Mouse (Mus musculus): ENCODE data around the gene U2af1l4. TPM values are rescaled to one million over a fixed set of nuclear protein-coding genes. Genes with fewer than 3 reads are reported as not detected.
A peak's percentile ranks its signal among the peaks of the same experiment; 100 is the strongest.

The U2af1l4 gene
- polyA plus RNA-seq, 1 experiment from 2014 or later: 97.8 TPM

GRCm38 (mm10) chr7:30532931-30533330, 30.2 kb upstream of the U2af1l4 start:
- ATAC-seq (replicated peaks; ENCODE audit: insufficient number of reproducible peaks, insufficient read depth, low FRiP score, low read depth): 0 out of 2 replicates have a peak, but pooled peaks have one; percentile 15
- H3K4me3 ChIP-seq: no peak overlapping the region; the same call in 1 of the 2 replicates
- H3K27ac ChIP-seq: no peak overlapping the region
- peak overlapping the region; percentile 19; the same call in 1 of the 2 replicates for H3K9ac ChIP-seq
- H3K9me3 ChIP-seq (replicated peaks): no peaks in the 10 kb centered on the region
- H3K36me3 ChIP-seq: peaks cover 41% of the 10 kb centered on the region
- peak overlapping the region; percentile 89 for H3K4me2 ChIP-seq
- H3K27me3 ChIP-seq: 0 out of 2 replicates have a peak, but pooled peaks cover 5% of the 10 kb centered on the region
- peaks cover 34% of the 10 kb centered on the region for H3K4me1 ChIP-seq (replicated peaks)
- WGBS: 34% methylated on average over 8 of the region's 8 CpGs

- peak overlapping the region; percentile 62; the same call in 1 of the 2 replicates for H3K27ac ChIP-seq
- H3K27me3 ChIP-seq: 0 out of 2 replicates have a peak, but pooled peaks cover 5% of the 10 kb centered on the region
- H3K4me1 ChIP-seq (replicated peaks): peaks cover 34% of the 10 kb centered on the region
- peak overlapping the region; percentile 69 for H3K9ac ChIP-seq
- ATAC-seq (replicated peaks; ENCODE audit: insufficient number of reproducible peaks, insufficient read depth, low FRiP score, low read depth): no peak; the same call in 1 of the 2 replicates
- 13% methylated on average over 23 of the region's 26 CpGs for WGBS
- peak overlapping the region; percentile 89 for H3K4me2 ChIP-seq
- H3K36me3 ChIP-seq: peaks cover 30% of the 10 kb centered on the region
- peak overlapping the region; percentile 85 for H3K4me3 ChIP-seq
- H3K9me3 ChIP-seq (replicated peaks): no peaks in the 10 kb centered on the region
Measured at GRCm38 (mm10) chr7:30533941-30534632, 29.0 kb upstream of the U2af1l4 start.

GRCm38 (mm10) chr7:30534633-30535577, 28.2 kb upstream of the U2af1l4 start, which contains the start of gene Arhgap33:
Arhgap33 (minus strand) TSS chr7:30535060.
- Histone ChIP-seq H3K4me2 (peak within 1 kb of the TSS; percentile 89), H3K9ac (peak within 1 kb of the TSS; percentile 69), H3K9me3 (replicated peaks) (no peaks in the 10 kb centered on the region), H3K4me3 (peak within 1 kb of the TSS; percentile 85), H3K27me3 (0 out of 2 replicates have a peak, but pooled peaks cover 5% of the 10 kb centered on the region), H3K36me3 (peaks cover 21% of the 10 kb centered on the region), H3K27ac (peak within 1 kb of the TSS; percentile 62), H3K4me1 (replicated peaks) (peaks cover 34% of the 10 kb centered on the region)
- WGBS: under 1% methylated on average over 63 of the region's 84 CpGs
- peak; percentile 95 for ATAC-seq (replicated peaks; ENCODE audit: insufficient number of reproducible peaks, insufficient read depth, low FRiP score, low read depth)

- peaks cover 3% of the 10 kb centered on the region for H3K4me1 ChIP-seq (replicated peaks)
- peaks cover 15% of the 10 kb centered on the region; the same call in 1 of the 2 replicates for H3K36me3 ChIP-seq
- no peak overlapping the region for H3K27ac ChIP-seq
- no peak overlapping the region for H3K9ac ChIP-seq
- H3K4me3 ChIP-seq: no peak overlapping the region
- no peaks in the 10 kb centered on the region for H3K27me3 ChIP-seq
- H3K9me3 ChIP-seq (replicated peaks): no peaks in the 10 kb centered on the region
- ATAC-seq (replicated peaks; ENCODE audit: insufficient number of reproducible peaks, insufficient read depth, low FRiP score, low read depth): no peak
- no peak overlapping the region for H3K4me2 ChIP-seq
- 84% methylated on average over 7 of the region's 7 CpGs for WGBS
Measured at GRCm38 (mm10) chr7:30540572-30540971, 22.5 kb upstream of the U2af1l4 start.

GRCm38 (mm10) chr7:30544327-30544726, 18.8 kb upstream of the U2af1l4 start:
- ATAC-seq (replicated peaks; ENCODE audit: insufficient number of reproducible peaks, insufficient read depth, low FRiP score, low read depth): no peak
- H3K4me2 ChIP-seq: no peak overlapping the region
- H3K4me3 ChIP-seq: no peak overlapping the region
- H3K27me3 ChIP-seq: no peaks in the 10 kb centered on the region
- H3K27ac ChIP-seq: no peak overlapping the region
- H3K4me1 ChIP-seq (replicated peaks): no peaks in the 10 kb centered on the region
- H3K9me3 ChIP-seq (replicated peaks): no peaks in the 10 kb centered on the region
- H3K9ac ChIP-seq: no peak overlapping the region
- peaks cover 46% of the 10 kb centered on the region for H3K36me3 ChIP-seq
- WGBS: 89% methylated on average over 2 of the region's 2 CpGs

GRCm38 (mm10) chr7:30549880-30550279, 13.2 kb upstream of the U2af1l4 start:
- 85% methylated on average over 2 of the region's 2 CpGs for WGBS

GRCm38 (mm10) chr7:30550603-30551002, 12.5 kb upstream of the U2af1l4 start:
- Histone ChIP-seq H3K27ac (no peak overlapping the region), H3K4me1 (replicated peaks) (peaks cover 18% of the 10 kb centered on the region), H3K27me3 (no peaks in the 10 kb centered on the region), H3K4me3 (no peak overlapping the region), H3K36me3 (peaks cover 44% of the 10 kb centered on the region), H3K9ac (no peak overlapping the region), H3K9me3 (replicated peaks) (no peaks in the 10 kb centered on the region), H3K4me2 (no peak overlapping the region)
- 97% methylated on average over 1 of the region's 1 CpGs for WGBS
- ATAC-seq (replicated peaks; ENCODE audit: insufficient number of reproducible peaks, insufficient read depth, low FRiP score, low read depth): no peak

More at GRCm38 (mm10) chr7:30549880-30550279, 13.2 kb upstream of the U2af1l4 start:
- H3K9ac ChIP-seq: no peak overlapping the region
- peaks cover 18% of the 10 kb centered on the region for H3K4me1 ChIP-seq (replicated peaks)
- no peak for ATAC-seq (replicated peaks; ENCODE audit: insufficient number of reproducible peaks, insufficient read depth, low FRiP score, low read depth)
- H3K27ac ChIP-seq: no peak overlapping the region
- no peaks in the 10 kb centered on the region for H3K9me3 ChIP-seq (replicated peaks)
- no peaks in the 10 kb centered on the region for H3K27me3 ChIP-seq
- no peak overlapping the region for H3K4me3 ChIP-seq
- no peak overlapping the region for H3K4me2 ChIP-seq
- H3K36me3 ChIP-seq: peaks cover 41% of the 10 kb centered on the region

- Histone ChIP-seq H3K9ac (peak overlapping the region; percentile 78), H3K36me3 (peaks cover 43% of the 10 kb centered on the region), H3K27me3 (no peaks in the 10 kb centered on the region), H3K9me3 (replicated peaks) (no peaks in the 10 kb centered on the region), H3K27ac (peak overlapping the region; percentile 99), H3K4me2 (peak overlapping the region; percentile 93), H3K4me3 (peak overlapping the region; percentile 80), H3K4me1 (replicated peaks) (peaks cover 18% of the 10 kb centered on the region)
- ATAC-seq (replicated peaks; ENCODE audit: insufficient number of reproducible peaks, insufficient read depth, low FRiP score, low read depth): peak; percentile 47
- 4% methylated on average over 10 of the region's 10 CpGs for WGBS
Measured at GRCm38 (mm10) chr7:30551445-30552101, 11.5 kb upstream of the U2af1l4 start.

- Histone ChIP-seq H3K9me3 (replicated peaks) (no peaks in the 10 kb centered on the region), H3K9ac (peak within 1 kb of the TSS; percentile 78), H3K4me1 (replicated peaks) (peaks cover 18% of the 10 kb centered on the region), H3K4me2 (peak within 1 kb of the TSS; percentile 93), H3K4me3 (peak within 1 kb of the TSS; percentile 80), H3K27ac (peak within 1 kb of the TSS; percentile 99), H3K36me3 (peaks cover 44% of the 10 kb centered on the region), H3K27me3 (no peaks in the 10 kb centered on the region)
- under 1% methylated on average over 44 of the region's 44 CpGs for WGBS
- ATAC-seq (replicated peaks; ENCODE audit: insufficient number of reproducible peaks, insufficient read depth, low FRiP score, low read depth): peak; percentile 93
Measured at GRCm38 (mm10) chr7:30552102-30553020, 10.7 kb upstream of the U2af1l4 start, which contains the start of the genes Hspb6 and Proser3. Hspb6 (plus strand) TSS chr7:30552178. Proser3 (minus strand) TSS chr7:30552299.

All from heart, embryonic 15.5 days (tissue).